Mouse (Mus musculus) layer of hippocampus, adult 9-11 months (tissue): ENCODE data around the gene Mfap3l.
"Not testable (repeated sequence)": the region's sequence is repeated elsewhere in the genome, so short reads cannot be mapped to it uniquely, and the experiment has no call there.

Source experiments
- DNase-seq: peaks from one replicate; pipeline ENCODE4 v3.0.0; 2022

The Mfap3l gene

DNA sequence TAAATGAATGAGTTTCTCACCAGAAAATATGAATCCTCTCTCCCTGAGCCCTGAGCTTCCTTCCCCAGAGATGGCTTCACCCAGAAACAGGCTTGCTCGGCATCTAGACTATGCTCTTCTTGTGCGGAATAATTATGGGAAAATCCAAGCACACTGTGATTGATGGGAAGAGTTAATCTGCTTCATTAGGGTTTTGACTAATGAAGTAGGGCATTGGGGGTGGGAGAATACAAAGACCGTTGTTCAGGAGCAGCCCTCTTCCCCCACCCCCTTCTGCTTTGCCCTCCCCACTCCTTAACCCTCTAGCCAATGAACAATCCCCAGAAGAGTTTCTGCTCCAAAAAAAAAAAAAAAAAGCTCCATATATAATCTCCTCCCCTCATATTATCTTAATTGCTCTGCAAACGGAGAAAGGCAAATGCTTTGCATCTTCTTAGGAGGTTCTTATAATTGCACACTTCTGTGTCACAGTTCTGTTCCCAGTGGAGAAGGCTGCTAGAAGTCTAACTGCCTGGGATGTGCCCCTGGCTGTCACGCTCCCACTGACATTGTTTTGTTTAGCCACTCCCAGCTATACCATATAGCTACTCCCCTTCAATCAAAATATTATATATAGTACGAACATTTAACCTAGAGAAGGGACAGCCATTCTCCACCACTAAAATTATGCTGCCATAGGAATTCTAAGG, 24.9 kb downstream of the Mfap3l start:
- DNase-seq: peak; percentile 14

DNA sequence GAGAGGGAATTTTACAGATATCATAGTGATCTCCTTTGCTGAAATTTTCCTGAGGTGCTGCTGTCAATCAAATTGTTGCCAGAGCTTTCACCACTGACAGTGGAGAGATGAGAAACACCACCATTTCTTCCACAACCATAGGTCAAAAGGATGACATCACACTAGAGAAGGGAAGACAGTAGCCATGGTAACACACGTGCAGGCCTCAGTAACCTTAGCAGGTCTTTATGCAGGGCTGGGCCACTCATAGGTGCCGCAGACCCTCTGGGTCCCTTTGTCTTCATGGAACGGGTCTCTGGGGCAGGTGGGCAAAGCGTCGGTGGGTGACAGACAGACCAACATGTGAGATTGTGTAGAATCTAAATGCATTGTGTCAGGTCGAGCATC, 25.5 kb downstream of the Mfap3l start:
- no peak for DNase-seq

DNA sequence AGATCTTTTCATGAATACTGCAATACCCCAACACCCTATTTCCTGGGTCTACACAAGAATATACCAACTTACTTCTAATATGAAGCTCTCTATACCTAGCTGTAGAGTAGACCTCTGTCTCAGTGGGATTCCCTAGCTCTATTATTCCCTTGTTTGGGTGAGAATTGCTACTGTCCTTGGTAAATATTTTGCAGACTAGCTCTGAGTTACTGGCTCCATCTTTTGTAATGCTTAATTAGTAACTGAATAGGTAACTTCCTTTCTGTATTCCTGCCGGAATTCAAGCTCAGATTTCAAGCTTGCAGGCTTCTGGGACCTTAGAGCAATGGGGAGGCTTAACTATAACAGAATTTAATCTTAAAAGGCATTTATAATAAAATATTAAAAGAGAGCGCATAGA, 26.1 kb downstream of the Mfap3l start:
- DNase-seq: not testable (repeated sequence)

DNA sequence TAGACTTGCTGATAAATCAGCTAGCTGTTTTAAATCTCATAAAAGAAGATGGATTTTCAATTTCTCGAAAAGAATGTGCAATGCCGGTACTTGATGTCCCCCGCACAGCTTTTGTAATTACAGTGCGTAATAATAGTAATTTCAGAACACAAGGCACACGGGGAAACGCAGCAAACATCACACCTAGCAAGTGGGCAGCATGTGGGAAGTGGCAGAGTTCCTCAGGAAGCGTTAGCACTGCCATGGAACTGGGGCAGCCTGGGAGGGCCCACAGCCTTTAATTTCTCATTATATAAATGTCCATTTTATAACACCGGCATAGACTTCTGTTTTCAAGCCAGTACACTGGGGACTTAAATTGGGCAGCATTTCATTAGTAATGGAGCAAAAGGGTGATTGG, 27.1 kb downstream of the Mfap3l start:
- no peak for DNase-seq

DNA sequence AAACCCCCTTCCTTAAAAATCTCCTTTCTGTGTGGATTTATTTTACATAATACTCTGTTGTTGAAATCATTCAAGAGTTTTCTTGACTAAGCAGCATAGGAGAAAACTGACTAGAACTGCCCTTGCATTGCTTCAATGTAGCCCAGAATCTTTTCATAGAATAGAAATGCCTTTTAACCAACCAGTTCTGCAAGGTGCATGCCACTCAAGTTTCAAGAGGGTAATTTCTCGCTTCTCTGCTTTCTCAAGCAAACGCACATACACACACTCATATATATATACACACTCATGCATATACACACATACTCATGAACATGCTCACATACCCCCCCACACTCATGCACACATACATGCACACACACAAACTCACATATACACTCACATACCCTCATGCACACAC, 28.6 kb downstream of the Mfap3l start:
- DNase-seq: no peak

DNA sequence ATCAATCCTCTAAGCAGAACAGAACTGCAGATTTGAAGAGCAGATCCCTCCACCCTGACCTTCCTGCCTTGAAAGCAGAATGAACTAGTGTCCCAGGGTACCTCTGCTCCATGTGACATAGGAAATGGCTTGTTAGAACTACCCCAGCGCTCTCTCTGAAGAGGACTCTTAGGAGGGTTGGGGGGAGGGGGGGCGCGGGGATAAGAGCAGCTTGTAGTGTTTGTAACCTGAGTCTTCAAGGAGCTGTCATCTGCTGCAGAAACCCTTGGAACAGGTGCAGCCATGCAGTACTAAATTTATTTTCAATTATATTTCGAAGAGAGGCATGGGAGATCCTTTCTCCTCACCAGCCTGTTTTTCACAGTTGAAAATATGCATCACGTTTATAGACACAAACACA, 30.9 kb downstream of the Mfap3l start:
- DNase-seq: no peak

DNA sequence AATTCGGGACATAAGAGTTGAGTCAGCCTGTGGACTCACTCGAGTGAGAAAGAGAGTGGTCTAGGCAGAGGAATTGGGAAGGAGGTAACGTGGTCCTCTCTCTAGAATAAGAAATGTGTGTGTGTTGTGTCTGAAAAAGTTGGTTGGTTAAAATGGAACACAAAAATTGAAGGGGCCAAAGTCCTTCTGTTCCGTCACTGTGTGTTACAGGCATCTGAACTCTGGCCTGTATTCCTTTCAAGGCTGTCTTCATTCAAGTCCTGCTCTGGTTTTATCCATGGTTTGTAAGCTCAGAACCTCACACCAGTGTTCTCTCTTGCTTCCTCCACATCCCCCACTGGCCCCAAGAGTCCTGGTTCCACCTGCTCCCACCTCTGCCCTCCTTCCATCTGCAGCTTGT, 33.2 kb downstream of the Mfap3l start:
- no peak for DNase-seq

DNA sequence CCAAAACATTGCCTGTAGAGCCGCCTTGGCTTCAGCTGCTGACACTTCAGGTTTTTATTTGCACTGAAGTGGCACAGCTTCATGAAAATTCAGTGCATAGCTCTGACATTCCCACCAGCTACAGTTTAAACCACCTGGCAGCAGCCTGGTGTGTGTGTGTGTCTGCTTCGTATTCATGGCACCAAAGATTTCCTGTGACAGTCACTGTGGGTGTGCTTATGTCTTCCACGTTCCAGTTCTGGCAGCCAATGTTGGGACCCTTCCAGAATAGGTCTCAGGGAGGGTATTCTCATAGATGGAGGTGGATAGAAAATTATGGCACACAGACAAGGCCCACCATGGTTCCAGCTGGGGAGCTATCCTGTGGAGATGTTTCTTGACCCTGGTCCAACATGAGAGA, 34.2 kb downstream of the Mfap3l start:
- no peak for DNase-seq

DNA sequence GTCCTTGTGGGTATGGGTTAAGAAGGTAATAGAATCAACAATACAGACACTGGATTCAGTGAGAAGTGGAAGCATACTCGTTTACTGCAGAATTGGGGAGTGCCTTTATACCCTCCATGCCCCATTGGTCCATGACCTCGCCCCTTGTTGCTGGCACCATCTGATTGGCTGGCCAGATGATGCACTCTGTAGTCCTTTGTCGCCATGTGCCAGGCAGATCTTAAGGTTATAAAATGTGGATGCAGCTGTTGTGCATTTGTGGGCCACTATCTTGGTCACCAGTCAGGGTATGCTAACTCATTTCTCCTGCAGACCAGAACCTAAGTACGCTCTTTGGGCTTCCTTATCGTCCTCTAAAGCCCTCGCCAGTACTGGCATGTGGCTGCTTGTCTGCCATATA, 46.0 kb downstream of the Mfap3l start:
- DNase-seq: no peak

DNA sequence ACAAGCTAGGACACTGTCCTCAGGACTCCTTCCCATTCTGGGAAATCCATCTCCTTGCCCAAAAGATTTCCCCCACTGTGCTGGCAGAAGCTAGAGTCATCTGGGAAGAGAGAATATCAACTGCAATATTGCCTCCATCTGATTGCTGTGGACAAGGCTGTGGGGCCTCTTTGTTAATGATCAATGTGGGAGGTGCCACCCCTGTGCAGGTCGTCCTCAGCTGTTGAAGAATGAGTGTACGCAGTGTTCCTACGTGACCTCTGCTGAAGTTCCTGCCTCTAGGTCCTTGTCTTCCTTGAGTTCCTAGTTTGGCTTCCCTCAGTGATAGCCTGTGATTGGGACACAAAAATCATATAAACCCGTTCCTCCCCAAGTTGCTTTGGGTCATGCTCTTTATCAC, 49.2 kb downstream of the Mfap3l start:
- DNase-seq: no peak

DNA sequence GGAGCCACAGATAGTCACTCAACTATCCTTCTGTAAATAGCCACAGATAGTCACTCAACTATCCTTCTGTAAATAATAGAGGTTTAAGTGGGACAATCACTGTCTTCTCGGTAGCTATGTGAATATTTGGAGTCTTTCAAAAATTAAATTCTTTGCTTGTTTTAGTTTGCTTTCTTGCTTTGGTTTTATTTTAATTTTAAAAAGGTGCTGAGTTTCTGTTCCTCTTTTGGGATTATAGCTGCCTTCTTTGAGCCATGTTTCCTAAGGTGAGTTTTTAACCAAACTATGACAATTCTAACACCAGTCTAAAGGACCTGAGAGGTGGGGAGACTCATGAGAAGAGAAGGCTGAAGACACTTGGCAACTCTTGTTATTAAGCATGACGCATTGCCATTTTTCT, 49.7 kb downstream of the Mfap3l start:
- DNase-seq: no peak

DNA sequence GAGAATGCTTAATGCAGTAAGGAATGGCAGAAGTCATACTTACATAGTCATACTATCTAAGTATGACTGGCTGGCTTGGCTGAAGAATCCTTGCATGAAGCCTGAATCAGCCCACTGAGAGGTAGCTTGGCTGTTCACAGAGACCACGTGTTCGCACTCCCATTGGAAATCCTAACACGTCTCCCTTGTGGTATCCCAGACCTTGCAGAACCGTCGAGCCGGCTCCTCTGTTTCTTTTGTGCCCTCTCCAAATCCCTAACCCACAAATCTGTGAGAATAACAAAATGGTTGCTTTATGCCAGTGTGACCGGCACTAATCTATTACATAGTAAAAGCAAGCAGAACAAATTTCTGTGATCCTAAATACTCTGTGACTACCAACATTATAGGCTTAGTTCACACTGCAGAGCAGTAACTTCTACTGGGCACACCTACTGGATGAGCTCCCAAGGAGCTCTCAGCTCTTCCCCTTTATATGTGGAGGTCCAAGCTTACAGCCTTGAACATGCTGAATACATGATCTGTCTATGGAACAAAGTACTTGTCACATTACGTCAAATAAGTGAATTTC, 79.0 kb downstream of the Mfap3l start:
- DNase-seq: no peak

DNA sequence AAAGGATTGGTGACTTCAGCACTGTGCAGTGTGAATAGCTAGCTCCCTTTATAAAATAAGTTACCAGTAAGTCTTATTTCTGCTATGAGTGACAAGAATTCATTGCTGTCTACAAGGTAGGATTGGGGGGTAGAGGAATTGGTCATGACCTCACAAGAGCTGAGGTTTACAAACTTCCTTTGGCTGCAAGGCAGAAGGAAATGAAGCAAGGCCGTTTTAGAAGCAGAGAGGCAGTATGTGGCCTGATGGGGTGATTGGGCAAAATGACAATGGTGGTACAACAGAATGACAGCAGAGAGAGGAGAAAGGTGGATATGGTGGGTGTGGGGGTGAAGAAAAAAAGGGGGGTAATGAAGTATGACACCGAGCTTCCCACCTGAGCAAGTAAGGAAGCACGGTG, 82.1 kb downstream of the Mfap3l start:
- no peak for DNase-seq

DNA sequence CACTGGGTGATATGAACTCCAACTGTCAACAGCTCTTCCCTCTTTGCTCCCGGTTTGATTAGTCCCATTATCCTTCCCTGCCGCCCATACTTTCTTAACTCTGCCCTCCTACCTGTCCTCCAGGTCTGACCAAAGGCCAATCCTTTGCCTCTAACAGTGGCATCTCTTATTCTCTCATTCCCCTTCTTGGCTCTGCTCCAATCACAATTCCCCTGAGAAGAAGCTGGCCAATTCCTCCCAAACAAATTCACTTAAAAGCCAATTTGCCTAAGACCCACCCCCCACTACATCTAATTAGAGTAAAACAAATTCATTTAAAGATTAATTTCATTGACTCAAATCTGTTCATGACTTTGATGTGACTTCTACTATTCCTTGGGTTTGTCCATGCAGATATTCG, 86.1 kb downstream of the Mfap3l start:
- DNase-seq: no peak
